Mouse (Mus musculus): ENCODE measurements around the gene Pcbp4. TPM values are rescaled to one million over a fixed set of nuclear protein-coding genes. Genes with fewer than 3 reads are reported as not detected.

Gene Pcbp4
- polyA plus RNA-seq, 1 experiment from 2014 or later, result 7.4 TPM

Other genes starting within 250 kb of the Pcbp4 start
- gene Tlr9, start 230.7 kb upstream of the Pcbp4 start, polyA plus RNA-seq (2015; fragmentation: Nextera tagmentation; extraction: Ambion mirVana), result 0.03 and 0.07 TPM in 2 replicates
- gene Alas1, start 204.6 kb upstream of the Pcbp4 start, polyA plus RNA-seq (2015; fragmentation: Nextera tagmentation; extraction: Ambion mirVana), result 52.6 and 59.6 TPM in 2 replicates
- gene Poc1a, start 172.2 kb upstream of the Pcbp4 start, polyA plus RNA-seq (2015; fragmentation: Nextera tagmentation; extraction: Ambion mirVana), result 23.1 and 25.1 TPM in 2 replicates
- 3.4 and 5.1 TPM in 2 replicates for gene Dusp7, start 84.7 kb upstream of the Pcbp4 start, polyA plus RNA-seq (2015; fragmentation: Nextera tagmentation; extraction: Ambion mirVana)
- 454 and 516 TPM in 2 replicates for gene Rpl29, start 23.8 kb upstream of the Pcbp4 start, polyA plus RNA-seq (2015; fragmentation: Nextera tagmentation; extraction: Ambion mirVana)
- gene Acy1, start 15.0 kb upstream of the Pcbp4 start, polyA plus RNA-seq (2015; fragmentation: Nextera tagmentation; extraction: Ambion mirVana), result 32.4 and 35.5 TPM in 2 replicates
- 29.0 and 36.4 TPM in 2 replicates for gene Abhd14b, start 5.8 kb upstream of the Pcbp4 start, polyA plus RNA-seq (2015; fragmentation: Nextera tagmentation; extraction: Ambion mirVana)
- gene Abhd14a, start 5.6 kb upstream of the Pcbp4 start, polyA plus RNA-seq (2015; fragmentation: Nextera tagmentation; extraction: Ambion mirVana), result 20.2 and 22.0 TPM in 2 replicates
- gene Gpr62, start 12.6 kb downstream of the Pcbp4 start, polyA plus RNA-seq (2015; fragmentation: Nextera tagmentation; extraction: Ambion mirVana), result not detected in 2 replicates
- 20.8 and 24.5 TPM in 2 replicates for gene Rrp9, start 22.7 kb downstream of the Pcbp4 start, polyA plus RNA-seq (2015; fragmentation: Nextera tagmentation; extraction: Ambion mirVana)
- 1.4 TPM in 2 replicates for gene Parp3, start 23.7 kb downstream of the Pcbp4 start, polyA plus RNA-seq (2015; fragmentation: Nextera tagmentation; extraction: Ambion mirVana)
- gene Iqcf1, start 46.7 kb downstream of the Pcbp4 start, polyA plus RNA-seq (2015; fragmentation: Nextera tagmentation; extraction: Ambion mirVana), result not detected in 2 replicates
- gene Iqcf5, start 61.3 kb downstream of the Pcbp4 start, polyA plus RNA-seq (2015; fragmentation: Nextera tagmentation; extraction: Ambion mirVana), result not detected in 2 replicates
- gene Iqcf3, start 108.3 kb downstream of the Pcbp4 start, polyA plus RNA-seq (2015; fragmentation: Nextera tagmentation; extraction: Ambion mirVana), result not detected in 2 replicates
- not detected in 2 replicates for gene Iqcf4, start 117.7 kb downstream of the Pcbp4 start, polyA plus RNA-seq (2015; fragmentation: Nextera tagmentation; extraction: Ambion mirVana)
- not detected in 2 replicates for gene Iqcf6, start 173.3 kb downstream of the Pcbp4 start, polyA plus RNA-seq (2015; fragmentation: Nextera tagmentation; extraction: Ambion mirVana)
- gene Grm2, start 202.8 kb downstream of the Pcbp4 start, polyA plus RNA-seq (2015; fragmentation: Nextera tagmentation; extraction: Ambion mirVana), result not detected in 2 replicates
- 16.5 and 16.8 TPM in 2 replicates for gene Tex264, start 232.6 kb downstream of the Pcbp4 start, polyA plus RNA-seq (2015; fragmentation: Nextera tagmentation; extraction: Ambion mirVana)

Measured in liver, embryonic 15.5 days (tissue).